Mouse (Mus musculus) spleen, adult 2 months (tissue): ENCODE results near the gene Ap1b1. TPM values are rescaled to one million over a fixed set of nuclear protein-coding genes. Genes with fewer than 3 reads are reported as not detected.

ENCODE experiments used
- DNase-seq, 2 experiments: peaks; one replicate each; pipeline versions ENCODE4 v3.0.0 to v3.0.0-alpha.2; 2012 to 2021; ENCODE audit warnings: low spot score in 2 of 2, low read depth in 1 of 2
- H3K27ac ChIP-seq: fragments of 200-500 bp; 2 replicates; pipeline ENCODE4 v1.5.1; 2012; ENCODE audit warnings: low read length, inconsistent platforms; ENCODE audit not compliant: insufficient read depth
- H3K27me3 ChIP-seq: fragments of 200-500 bp; 2 replicates; pipeline ENCODE4 v1.6.1; 2012; ENCODE audit warnings: mild to moderate bottlenecking, moderate library complexity, low read length, inconsistent platforms; ENCODE audit not compliant: control insufficient read depth, insufficient read depth
- H3K36me3 ChIP-seq: fragments of 200-500 bp; 2 replicates; pipeline ENCODE4 v1.6.1; 2012; ENCODE audit warnings: mild to moderate bottlenecking, low read length, inconsistent platforms; ENCODE audit not compliant: control insufficient read depth, insufficient read depth
- H3K4me1 ChIP-seq: fragments of 200-500 bp; 2 replicates; pipeline ENCODE4 v1.6.1; 2011; ENCODE audit warnings: inconsistent platforms; ENCODE audit not compliant: control insufficient read depth, insufficient read depth, insufficient read length
- H3K4me3 ChIP-seq: fragments of 200-500 bp; 2 replicates; pipeline ENCODE4 v1.5.1; 2011; ENCODE audit warnings: mild to moderate bottlenecking, inconsistent platforms; ENCODE audit not compliant: insufficient read depth, insufficient read length; ENCODE audit errors: extremely low read depth
- CTCF ChIP-seq: fragments of 200-500 bp; IDR thresholded peaks from 2 replicates; pipeline ENCODE4 v1.5.1; 2011; ENCODE audit warnings: mild to moderate bottlenecking, inconsistent platforms; ENCODE audit not compliant: insufficient read depth, insufficient read length, insufficient replicate concordance; ENCODE audit errors: extremely low read depth
- POLR2A ChIP-seq: fragments of 200-500 bp; IDR thresholded peaks from 2 replicates; pipeline ENCODE4 v1.6.1; 2011; ENCODE audit warnings: low read depth, low read length, inconsistent platforms
- WGBS: fragments of 180-500 bp; shearing (Covaris S2); methylation state at CpG from one replicate; pipeline ENCODE4 v1.1.7; 2018; 5-methylcytosine and 5-hydroxymethylcytosine counted together
- polyA plus RNA-seq: library from polyadenylated mRNA; depleted of rRNA; stranded (reverse); fragments of >200 nt; gene quantifications from 2 replicates; pipeline ENCODE4 v1.2.3, GENCODE M21; 2012

Gene Ap1b1
- polyA plus RNA-seq, 1 experiment, result 79.7 TPM

DNA sequence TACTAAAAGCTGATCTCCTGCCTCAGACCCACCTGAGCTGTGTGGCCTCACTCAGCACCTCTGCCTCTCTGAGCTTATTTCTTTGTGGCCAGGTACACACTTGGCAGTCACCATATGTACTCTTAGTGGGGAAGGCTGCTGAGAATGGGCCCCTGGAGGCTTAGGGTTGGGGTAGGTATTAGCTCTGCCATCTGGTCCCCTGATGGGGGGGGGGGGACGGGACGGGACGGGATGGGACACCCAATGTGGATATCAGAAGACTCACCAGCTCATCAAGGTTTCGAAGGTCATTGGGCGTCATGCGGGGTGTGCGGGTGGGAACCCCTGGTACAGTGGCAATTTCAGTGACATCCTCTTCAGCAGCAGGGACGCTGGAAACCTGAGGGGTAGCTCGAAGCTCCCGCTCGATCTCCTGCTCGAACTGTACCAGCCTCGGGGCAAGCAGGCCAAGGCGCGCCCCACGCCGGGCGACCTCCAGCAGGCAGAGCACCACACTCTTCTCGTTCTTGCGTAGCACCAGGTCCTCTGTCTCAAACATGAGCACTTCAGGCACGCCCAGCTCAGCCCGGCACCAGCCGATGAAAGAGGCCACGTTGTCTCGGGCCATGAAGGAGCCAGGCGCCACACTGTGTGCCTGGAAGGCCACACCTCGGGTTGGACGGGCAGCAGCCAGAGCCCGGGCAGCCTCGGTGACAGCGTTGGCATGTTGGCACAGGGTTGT is 77.1 kb downstream of the Ap1b1 start:
- TF ChIP-seq CTCF (no peak), POLR2A (no peak)
- DNase-seq, result no peak
- Histone ChIP-seq H3K4me1 (peaks cover 25% of the 10 kb centered on the region), H3K27me3 (peaks cover 22% of the 10 kb centered on the region), H3K27ac (no peak overlapping the region), H3K4me3 (no peak overlapping the region), H3K36me3 (peaks cover 6% of the 10 kb centered on the region; the same call in 1 of the 2 replicates)
- WGBS, result 73% methylated on average over 31 of the region's 31 CpGs

DNA sequence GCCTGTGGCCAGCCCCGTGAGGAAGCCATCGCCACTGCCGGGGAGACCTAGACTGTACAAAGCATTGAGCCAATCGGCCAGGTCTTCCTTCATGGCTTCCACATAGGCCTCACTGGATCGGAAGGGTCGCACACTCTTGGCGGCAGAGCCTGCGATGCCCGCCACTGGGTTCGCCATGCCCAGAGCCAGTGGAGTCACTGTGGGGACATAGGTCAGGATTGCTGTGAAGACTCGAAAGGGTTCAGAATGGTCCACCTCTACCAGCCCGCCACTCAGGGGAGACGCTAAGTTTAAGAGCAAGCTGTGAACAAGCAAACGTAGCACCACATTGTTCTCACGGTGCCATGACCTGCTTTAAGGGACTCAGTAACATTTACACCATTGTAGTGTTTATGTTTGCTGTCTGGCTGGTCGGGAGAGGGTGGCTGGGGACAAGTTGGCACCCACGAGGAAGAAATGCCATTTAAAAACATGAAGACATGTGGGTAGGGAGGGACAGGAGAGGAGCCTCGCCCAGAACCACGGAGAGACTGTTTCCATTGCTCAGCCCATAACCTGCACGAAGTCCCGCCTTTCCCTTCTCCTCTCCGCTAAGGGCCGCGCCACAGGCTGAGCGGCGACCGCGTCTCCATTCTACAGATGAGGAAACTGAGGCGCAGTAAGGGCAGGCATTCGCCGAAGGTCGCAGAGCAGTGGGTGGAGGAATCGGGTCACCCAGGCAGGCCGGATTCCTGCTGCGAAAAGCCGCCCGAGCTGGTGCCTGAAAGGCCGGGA is 77.8 kb downstream of the Ap1b1 start:
- peaks cover 10% of the 10 kb centered on the region for H3K36me3 ChIP-seq
- no peak for DNase-seq
- H3K27ac ChIP-seq, result no peak overlapping the region; the same call in 1 of the 2 replicates
- TF ChIP-seq POLR2A (no peak), CTCF (no peak)
- H3K4me1 ChIP-seq, result peaks cover 20% of the 10 kb centered on the region
- 29% methylated on average over 38 of the region's 38 CpGs for whole genome bisulfite sequencing
- H3K27me3 ChIP-seq, result peaks cover 22% of the 10 kb centered on the region
- peak overlapping the region; percentile 55 for H3K4me3 ChIP-seq

DNA sequence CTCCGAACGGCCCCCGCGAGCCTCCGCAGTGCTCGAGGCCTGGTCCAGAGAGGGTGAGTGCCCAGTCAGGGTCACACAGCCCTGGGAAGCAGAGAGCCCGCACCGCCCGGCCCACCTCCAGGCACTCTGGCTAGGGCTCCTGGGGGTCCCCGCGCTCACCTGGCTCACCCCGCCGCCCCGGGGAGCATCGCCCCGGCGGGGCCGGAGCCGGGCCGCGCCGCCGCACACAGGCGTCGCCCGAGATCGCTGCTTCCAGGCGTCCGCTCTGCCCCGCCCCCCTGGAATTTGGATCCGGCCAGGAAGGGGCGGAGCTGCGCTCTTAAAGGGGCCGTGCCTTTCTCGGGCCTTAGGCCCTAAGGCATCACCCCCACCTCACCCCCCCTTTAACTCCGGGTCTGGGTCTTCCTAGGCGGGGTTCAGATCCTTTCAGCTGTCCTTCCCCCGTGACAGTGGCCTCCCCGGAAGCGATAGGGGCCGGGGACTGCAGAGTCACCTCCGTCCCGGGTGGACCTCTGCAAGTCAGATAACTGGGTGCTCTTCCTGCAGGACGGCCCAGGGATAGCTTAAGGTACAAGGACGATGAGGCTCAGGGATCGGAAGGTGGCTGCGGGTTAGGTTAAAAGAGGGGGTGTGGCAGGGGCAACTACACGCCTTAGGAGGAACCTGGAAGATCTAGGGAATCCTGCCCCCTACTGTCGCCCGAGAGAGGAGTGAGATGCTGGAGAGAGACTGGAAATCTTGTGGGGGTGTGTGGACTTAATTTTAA is 78.6 kb downstream of the Ap1b1 start, which contains the start of gene Gas2l1:
TSS of gene Gas2l1 (minus strand) at position 272 of the 766 bp plus-strand sequence.
- 2% methylated on average over 50 of the region's 50 CpGs for WGBS
- H3K4me1 ChIP-seq, result peaks cover 17% of the 10 kb centered on the region
- peaks cover 12% of the 10 kb centered on the region for H3K36me3 ChIP-seq
- TF ChIP-seq POLR2A, result no peak
- peak; percentile 40; the same call in 1 of the 2 replicates for TF ChIP-seq CTCF
- peak within 1 kb of the TSS; percentile 55 for H3K4me3 ChIP-seq
- peak in 1 of 2 experiments; percentile 57 for DNase-seq
- H3K27me3 ChIP-seq, result peaks cover 22% of the 10 kb centered on the region
- H3K27ac ChIP-seq, result no peak within 1 kb of the TSS; the same call in 1 of the 2 replicates

DNA sequence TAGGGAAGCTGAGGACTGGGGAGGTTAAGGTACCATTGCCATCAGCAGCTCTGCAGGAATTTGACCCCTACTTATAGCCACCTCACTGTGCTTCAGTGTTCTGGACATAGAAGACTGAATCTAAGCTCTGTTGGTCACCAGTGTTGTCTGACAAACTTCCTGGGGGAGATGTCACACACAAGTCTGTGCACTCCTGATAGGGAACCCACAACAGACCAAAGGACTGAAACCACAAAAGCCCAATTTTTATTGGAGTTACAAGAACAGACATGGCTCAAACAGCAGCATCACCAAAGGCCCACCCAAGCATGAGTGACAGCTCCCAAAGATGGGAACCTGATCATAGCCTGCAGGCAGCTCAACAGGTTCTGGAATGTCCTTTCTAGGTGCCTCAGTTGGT is 80.4 kb downstream of the Ap1b1 start:
- H3K4me1 ChIP-seq, result peaks cover 3% of the 10 kb centered on the region
- peaks cover 10% of the 10 kb centered on the region for H3K27me3 ChIP-seq
- peaks cover 26% of the 10 kb centered on the region for H3K36me3 ChIP-seq
- no peak overlapping the region for H3K4me3 ChIP-seq
- TF ChIP-seq CTCF, result no peak
- TF ChIP-seq POLR2A, result no peak
- H3K27ac ChIP-seq, result no peak overlapping the region
- no peak for DNase-seq

DNA sequence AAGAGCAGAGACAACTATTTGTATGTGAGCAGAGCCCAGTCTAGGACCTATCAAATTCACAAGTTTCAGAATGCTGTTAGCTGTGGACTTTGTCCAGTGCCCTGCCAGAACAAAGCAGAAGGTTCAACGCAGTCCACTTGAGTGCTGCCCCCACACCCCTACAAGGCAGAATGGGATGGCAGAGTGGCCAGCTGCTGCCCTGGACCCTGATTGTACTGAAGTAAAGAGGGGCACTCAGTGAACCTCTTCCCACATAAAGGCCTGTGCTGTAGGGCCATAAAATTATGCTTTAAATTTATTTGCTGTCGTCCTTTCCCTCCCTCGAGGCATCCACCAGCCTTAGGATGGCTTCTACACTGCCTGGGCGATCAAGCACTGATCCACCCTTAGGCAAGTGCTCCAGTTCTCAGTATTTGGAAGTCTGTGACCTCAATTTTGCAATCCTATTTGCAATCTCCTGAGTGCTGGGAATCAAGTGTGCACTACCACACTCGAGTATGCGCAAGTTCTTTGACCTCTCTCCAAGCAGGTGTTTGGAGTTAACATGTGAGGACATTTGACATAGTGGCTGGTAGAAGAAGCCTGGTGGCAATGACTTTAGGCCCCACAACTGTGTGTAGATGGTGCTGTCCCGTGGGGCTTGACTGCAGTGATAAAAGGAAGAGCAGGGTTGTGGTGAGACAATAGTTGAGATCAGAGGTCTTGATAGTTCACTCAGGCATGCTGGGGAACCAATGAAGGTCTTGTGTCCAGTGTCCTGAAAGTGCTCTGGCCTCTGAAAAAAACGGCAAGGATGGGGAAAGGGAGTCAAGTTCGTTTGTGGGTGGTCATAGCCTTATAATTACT is 81.7 kb downstream of the Ap1b1 start:
- TF ChIP-seq POLR2A (no peak), CTCF (no peak)
- Histone ChIP-seq H3K4me1 (no peaks in the 10 kb centered on the region; the same call in 1 of the 2 replicates), H3K27me3 (peaks cover 9% of the 10 kb centered on the region; the same call in 1 of the 2 replicates), H3K36me3 (peaks cover 38% of the 10 kb centered on the region), H3K4me3 (no peak overlapping the region), H3K27ac (no peak overlapping the region)
- no peak for DNase-seq
- 78% methylated on average over 9 of the region's 9 CpGs for WGBS

DNA sequence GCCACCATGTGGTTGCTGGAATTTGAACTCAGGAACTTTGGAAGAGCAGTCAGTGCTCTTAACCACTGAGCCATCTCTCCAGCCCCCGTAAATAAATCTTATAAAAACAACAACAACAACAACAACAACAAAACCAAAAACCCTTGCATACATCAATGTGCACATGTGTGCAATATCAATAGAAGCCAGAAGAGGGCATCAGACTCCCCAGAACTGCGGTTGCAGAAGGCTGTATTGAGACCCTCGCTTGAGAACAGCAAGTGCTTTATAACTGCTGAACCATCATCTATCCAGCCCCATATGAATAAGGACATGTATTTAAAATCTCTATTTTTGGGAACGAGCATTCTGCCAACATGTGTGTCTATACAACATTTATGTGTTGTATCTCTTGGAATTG is 88.3 kb downstream of the Ap1b1 start:
- 77% methylated on average over 4 of the region's 4 CpGs for WGBS

More for the DNA sequence above, 88.3 kb downstream of the Ap1b1 start:
- Histone ChIP-seq H3K27me3 (no peaks in the 10 kb centered on the region), H3K4me1 (no peaks in the 10 kb centered on the region), H3K27ac (no peak overlapping the region), H3K36me3 (peaks cover 50% of the 10 kb centered on the region), H3K4me3 (no peak overlapping the region)
- TF ChIP-seq CTCF (no peak), POLR2A (no peak)
- DNase-seq, result no peak
